Mouse (Mus musculus) embryo, embryonic 11 days (tissue): Measurements from ENCODE around the gene Mmp19.

Experiments used
- DNase-seq: peaks from one replicate; pipeline ENCODE4 v3.0.0-alpha.2; 2015

The Mmp19 gene

DNA sequence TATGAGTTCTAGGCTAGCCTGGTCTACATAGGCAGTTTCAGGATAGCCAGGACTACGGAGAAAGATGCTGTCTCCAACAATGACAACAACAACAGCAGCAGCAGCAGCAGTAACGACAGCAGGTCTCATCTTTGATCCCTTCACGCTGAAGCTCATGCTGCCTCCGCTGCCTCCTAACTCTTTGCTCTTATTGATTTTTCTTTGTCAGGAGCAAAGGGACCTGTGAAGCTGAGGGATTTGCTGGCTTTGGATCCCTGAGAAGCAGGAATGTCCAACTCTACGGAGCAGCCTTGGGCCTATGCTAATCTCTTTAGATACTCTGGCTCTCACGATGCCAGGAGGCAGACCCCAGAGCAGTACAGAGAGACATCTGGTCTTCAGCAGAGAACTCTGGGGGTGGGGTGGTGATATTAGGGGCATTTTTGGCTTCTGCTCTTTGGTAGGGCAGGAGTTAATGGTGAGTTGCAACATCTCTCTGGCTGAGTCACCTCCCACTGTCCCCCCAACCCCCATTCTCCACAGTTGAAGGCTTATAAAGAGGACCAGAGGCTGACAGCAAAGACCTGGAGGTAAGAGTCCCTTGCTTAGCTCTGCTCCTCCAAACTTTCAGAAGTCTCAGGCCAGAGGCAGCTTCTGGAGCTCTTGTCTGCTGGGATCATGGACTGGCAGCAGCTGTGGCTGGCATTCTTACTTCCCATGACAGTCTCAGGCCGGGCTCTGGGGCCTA is at the start of gene Mmp19:
TSS of gene Mmp19 (plus strand) at position 513 of the 727 bp plus-strand sequence.
- no peak for DNase-seq

DNA sequence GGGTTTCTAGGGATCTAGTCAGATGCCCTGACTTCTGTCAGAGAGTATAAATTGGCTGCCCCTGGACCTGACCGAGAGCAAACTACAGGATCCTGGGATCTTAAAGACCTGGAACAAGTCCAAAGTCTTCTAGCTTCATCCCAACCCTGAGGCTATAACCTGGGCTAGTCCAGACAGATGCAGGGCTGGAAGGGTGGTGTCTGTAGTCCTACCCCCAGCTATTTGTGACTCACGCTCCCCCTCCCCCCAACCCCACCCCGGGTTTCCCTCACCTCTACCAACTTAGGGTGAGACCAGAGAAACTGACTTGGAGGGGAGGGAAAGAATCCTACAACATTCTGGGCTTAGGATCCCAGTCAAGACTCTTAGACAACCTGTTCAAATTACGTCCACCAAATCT is 48.1 kb upstream of the Mmp19 start:
- no peak for DNase-seq

GRCm38 (mm10) chr10:128743235-128743634 is 47.5 kb upstream of the Mmp19 start:
- DNase-seq, result no peak

DNA sequence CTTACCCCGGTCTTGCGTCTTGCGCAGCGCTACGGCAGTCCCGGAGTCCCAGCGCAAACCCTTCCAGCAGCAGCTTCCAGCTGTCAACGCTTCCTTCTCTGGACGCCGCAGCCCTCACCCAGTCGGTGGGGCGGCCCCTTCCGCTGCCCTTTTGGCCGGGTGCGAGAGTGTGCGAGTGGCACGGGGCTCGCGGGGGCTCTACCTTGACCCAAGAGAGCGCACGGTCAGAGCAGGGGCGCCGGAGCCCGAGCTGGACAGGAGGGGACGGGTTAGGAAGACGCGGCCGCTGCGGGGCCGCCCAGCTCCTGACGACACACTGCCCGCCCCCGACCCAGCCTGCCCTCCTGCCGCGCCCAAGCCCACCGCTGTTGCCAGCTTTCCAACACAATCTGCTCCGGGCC is 46.9 kb upstream of the Mmp19 start:
- DNase-seq, result peak; percentile 67

GRCm38 (mm10) chr10:128744211-128744610 is 46.5 kb upstream of the Mmp19 start:
- peak; percentile 4 for DNase-seq

GRCm38 (mm10) chr10:128744680-128745601 is 45.8 kb upstream of the Mmp19 start, which contains the start of gene Dgka:
Dgka (minus strand) TSS chr10:128744855.
- DNase-seq, result peak; percentile 22

- no peak for DNase-seq
These were observed 44.6 kb upstream of the Mmp19 start for GRCm38 (mm10) chr10:128745946-128746613.

- no peak for DNase-seq
These were observed 43.6 kb upstream of the Mmp19 start for GRCm38 (mm10) chr10:128746972-128747645.

GRCm38 (mm10) chr10:128747646-128748251 is 43.0 kb upstream of the Mmp19 start, which contains the start of gene Pym1:
Pym1 (plus strand) TSS chr10:128747889.
- DNase-seq, result peak; percentile 84

- peak; percentile 96 for DNase-seq
These were observed 42.4 kb upstream of the Mmp19 start for GRCm38 (mm10) chr10:128748252-128748864.

DNA sequence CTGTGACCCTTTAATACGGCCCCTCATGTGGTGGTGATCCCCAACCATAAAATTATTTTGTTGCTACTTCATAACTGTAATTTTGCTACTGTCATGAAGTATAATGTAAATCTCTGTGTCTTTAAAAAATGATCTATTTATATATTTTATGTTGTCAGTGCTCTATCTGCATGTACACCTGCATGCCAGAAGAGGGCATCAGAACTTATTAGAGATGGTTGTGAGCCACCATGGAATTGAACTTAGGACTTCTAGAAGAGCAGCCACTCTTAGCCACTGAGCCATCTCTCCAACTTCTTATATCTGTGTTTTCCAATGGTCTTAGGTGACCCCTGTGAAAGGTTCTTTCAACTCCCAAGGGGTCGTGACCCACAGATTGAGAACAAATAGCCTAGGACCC is 17.8 kb upstream of the Mmp19 start:
- peak; percentile 34 for DNase-seq

GRCm38 (mm10) chr10:128773685-128774084 is 17.0 kb upstream of the Mmp19 start:
- DNase-seq, result peak; percentile 29

DNA sequence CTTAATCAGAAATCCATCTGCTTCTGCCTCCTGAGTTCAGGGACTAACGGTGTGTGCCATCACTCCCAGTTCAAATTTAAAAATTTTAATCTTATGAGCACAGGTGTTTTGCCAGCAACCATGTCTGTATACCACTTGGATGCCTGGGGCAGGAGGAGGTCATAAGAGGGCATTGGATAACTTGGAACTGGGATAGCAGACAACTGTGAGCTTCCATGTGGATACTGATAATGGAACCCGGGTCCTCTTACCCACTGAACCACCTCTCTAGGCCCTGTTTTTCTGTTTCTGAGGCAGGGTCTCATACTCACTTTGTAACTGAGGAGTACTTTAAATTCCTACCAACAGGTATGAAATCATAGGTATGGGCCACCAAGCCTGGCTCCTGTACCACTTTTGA is 12.3 kb upstream of the Mmp19 start:
- DNase-seq, result no peak

DNA sequence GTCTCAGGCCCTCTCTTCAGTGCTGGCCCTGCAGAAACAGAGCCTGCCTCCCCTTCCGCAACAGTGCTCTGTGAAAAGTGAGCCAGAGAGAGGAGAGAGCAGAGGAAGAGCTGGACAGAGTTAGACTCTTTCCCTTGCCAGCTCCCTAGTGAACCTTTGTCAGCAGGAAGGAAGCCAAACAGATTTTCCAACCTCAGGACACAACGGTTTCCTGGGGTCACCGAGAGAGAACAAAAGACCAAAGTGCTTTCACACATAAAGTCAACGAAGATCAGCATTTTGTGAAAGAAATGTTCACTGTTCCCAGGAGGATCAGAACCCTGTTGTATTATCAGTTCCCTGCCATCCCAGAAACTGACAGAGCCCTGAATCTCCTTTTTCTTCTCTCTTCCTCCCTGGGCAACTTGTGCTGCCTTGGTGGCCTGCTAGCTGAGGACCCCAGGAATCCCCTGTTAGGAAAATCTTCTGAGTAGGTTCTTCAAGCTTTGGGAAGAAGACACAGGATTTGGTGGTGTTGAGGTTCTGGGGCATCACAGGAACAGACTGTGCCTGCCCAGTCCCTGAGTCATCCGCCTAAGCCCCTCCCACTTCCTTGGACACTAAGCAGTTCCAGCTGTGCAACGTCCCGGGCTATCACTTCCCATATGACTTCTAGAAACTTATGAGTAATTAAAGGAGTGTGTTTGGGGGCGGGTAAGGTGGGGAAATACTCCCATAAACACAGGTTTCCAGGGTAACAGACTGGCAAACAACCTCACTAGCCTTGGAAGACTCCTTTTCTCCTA is 11.5 kb upstream of the Mmp19 start:
- peak; percentile 82 for DNase-seq

DNA sequence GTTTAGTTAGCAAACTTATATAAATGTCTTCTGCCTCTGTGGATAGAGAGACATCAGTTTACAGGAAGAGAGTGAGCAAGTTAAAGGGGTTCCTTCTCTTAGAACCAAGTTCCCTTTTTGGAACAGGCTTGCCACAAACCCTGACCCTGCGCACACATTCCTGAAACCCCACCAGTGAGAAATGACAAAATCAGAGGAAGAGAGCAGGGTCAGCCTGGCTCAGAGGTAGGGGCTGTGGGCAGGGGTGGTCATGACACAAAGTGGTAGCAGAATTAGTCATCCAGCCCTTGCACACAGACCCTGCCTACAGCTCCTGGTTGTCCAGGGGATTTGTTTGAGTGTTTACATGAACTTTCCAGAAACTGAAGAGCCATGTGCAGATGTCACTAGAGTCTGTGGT is 10.5 kb upstream of the Mmp19 start:
- DNase-seq, result no peak

DNA sequence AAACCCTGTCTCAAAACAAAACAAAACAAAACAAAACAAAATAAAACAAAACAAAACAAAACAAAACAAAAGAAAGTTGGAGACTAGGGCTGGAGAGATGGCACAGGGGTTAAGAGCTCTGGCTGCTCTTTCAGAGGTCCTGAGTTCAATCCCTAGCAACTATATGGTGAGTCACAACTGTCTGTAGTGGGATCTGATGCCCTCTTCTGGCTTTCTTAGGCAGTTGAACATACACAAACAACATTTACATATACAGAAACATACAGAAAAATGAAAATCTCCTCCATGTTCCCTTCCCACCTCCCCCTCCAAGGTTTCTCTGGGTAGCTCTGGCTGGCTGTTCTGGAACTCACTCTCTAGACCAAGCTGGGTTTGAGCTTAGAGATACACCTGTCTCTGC is 1.3 kb downstream of the Mmp19 start:
- no peak for DNase-seq

- no peak for DNase-seq
These were observed 2.5 kb downstream of the Mmp19 start for GRCm38 (mm10) chr10:128793258-128793657.

- no peak for DNase-seq
These were observed 3.7 kb downstream of the Mmp19 start for GRCm38 (mm10) chr10:128794391-128794790.

GRCm38 (mm10) chr10:128795581-128795980 is 4.9 kb downstream of the Mmp19 start:
- DNase-seq, result no peak

- DNase-seq, result no peak
These were observed 8.0 kb downstream of the Mmp19 start for GRCm38 (mm10) chr10:128798676-128799075.

- DNase-seq, result no peak
These were observed 11.3 kb downstream of the Mmp19 start for GRCm38 (mm10) chr10:128801981-128802495.
